Mouse (Mus musculus): ENCODE data around the gene Qrich2. TPM values are rescaled to one million over a fixed set of nuclear protein-coding genes. Genes with fewer than 3 reads are reported as not detected.

Qrich2 gene
- not detected in 2 replicates for total RNA-seq (2023)

GRCm38 (mm10) chr11:116466141-116466540 is at the start of gene Qrich2:
Gene Qrich2, minus strand, starts transcription at chr11:116466241.

GRCm38 (mm10) chr11:116493795-116494252 is 27.8 kb upstream of the Qrich2 start, which contains the start of gene Prpsap1:
Gene Prpsap1, minus strand, starts transcription at chr11:116494202.

GRCm38 (mm10) chr11:116433356-116434286 is 32.4 kb downstream of the Qrich2 start, which contains the start of gene Ubald2:
Gene Ubald2, plus strand, starts transcription at chr11:116434094.

GRCm38 (mm10) chr11:116412904-116413630 is 53.0 kb downstream of the Qrich2 start, which contains the start of gene Rnf157:
Gene Rnf157, minus strand, starts transcription at chr11:116413032.

Other genes with a start within 250 kb of the Qrich2 start
- 0.06 and 0.11 TPM in 2 replicates for gene Evpl, start 228.2 kb downstream of the Qrich2 start, total RNA-seq (2023)
- 34.3 and 39.9 TPM in 2 replicates for gene Srp68, start 192.0 kb downstream of the Qrich2 start, total RNA-seq (2023)
- not detected in 2 replicates for gene Galr2, start 185.3 kb downstream of the Qrich2 start, total RNA-seq (2023)
- gene Exoc7, start 159.0 kb downstream of the Qrich2 start, total RNA-seq (2023) = 34.0 and 38.0 TPM in 2 replicates
- gene Foxj1, start 130.8 kb downstream of the Qrich2 start, total RNA-seq (2023) = not detected in 2 replicates
- 1.9 and 2.1 TPM in 2 replicates for gene Rnf157, start 53.2 kb downstream of the Qrich2 start, total RNA-seq (2023)
- 99.6 and 116 TPM in 2 replicates for gene Ubald2, start 32.1 kb downstream of the Qrich2 start, total RNA-seq (2023)
- 19.4 and 28.4 TPM in 2 replicates for gene Prpsap1, start 28.0 kb upstream of the Qrich2 start, total RNA-seq (2023)
- gene Sphk1, start 64.7 kb upstream of the Qrich2 start, total RNA-seq (2023) = 0.73 and 1.8 TPM in 2 replicates
- gene Ube2o, start 115.2 kb upstream of the Qrich2 start, total RNA-seq (2023) = 5.5 and 7.6 TPM in 2 replicates
- not detected in 2 replicates for gene Aanat, start 120.2 kb upstream of the Qrich2 start, total RNA-seq (2023)
- gene Rhbdf2, start 160.8 kb upstream of the Qrich2 start, total RNA-seq (2023) = 118 and 155 TPM in 2 replicates
- not detected in 2 replicates for gene Prcd, start 187.3 kb upstream of the Qrich2 start, total RNA-seq (2023)
- not detected in 2 replicates for gene Cygb, start 188.1 kb upstream of the Qrich2 start, total RNA-seq (2023)

Measured in neutrophil, adult 65 days (primary cell).